8 mouse cellular contexts compared by ENCODE assay signal in genomic region chr11:74866640-74867039, GRCm38 (mm10). TPM values are rescaled to one million over a fixed set of nuclear protein-coding genes. Genes with fewer than 3 reads are reported as not detected.
DNase-seq lines count a peak whose midpoint lies in the region; ATAC-seq lines count a peak whose summit lies in the region.

No protein-coding gene starts in this region.

- no peak for DNase-seq in frontal cortex, postnatal 14 days (ENCODE audit: low spot score in 2 of 2)
- DNase-seq in MN1 (ENCODE audit: low spot score), result peak; percentile 44
- peak; percentile 95 to 96 for DNase-seq in cerebellum, postnatal 14 days
- peak; percentile 66 to 74 for DNase-seq in layer of hippocampus, postnatal 10 days (ENCODE audit: low spot score in 2 of 2)
- peak; percentile 78 to 81 for DNase-seq in urinary bladder, postnatal 4 days (ENCODE audit: low spot score in 2 of 2)
- DNase-seq in spleen, postnatal 4 days (ENCODE audit: low spot score in 2 of 2), result no peak
- DNase-seq in spleen, adult 12 weeks (ENCODE audit: low spot score), result no peak

- peak; percentile 49 for ATAC-seq in frontal cortex, adult (ENCODE audit: low TSS enrichment)

RNA-seq across cellular contexts. Expression of gene Sgsm2, which starts 30.2 kb away (rescaled TPM):
- total RNA-seq in layer of hippocampus, postnatal 10 days (2021), result 10 to 100 TPM; 69.9 to 76.1 TPM

RNA-seq across cellular contexts. Expression of gene Tsr1, which starts 31.2 kb away (rescaled TPM):
- total RNA-seq in layer of hippocampus, postnatal 10 days (2021), result 10 to 100 TPM; 40.1 to 43.2 TPM

RNA-seq across cellular contexts. Expression of gene Mnt, which starts 35.9 kb away (rescaled TPM):
- total RNA-seq in layer of hippocampus, postnatal 10 days (2021), result 10 to 100 TPM; 31.9 to 34.6 TPM

RNA-seq across cellular contexts. Expression of gene Smg6, which starts 59.0 kb away (rescaled TPM):
- 10 to 100 TPM; 24.0 to 27.0 TPM for total RNA-seq in layer of hippocampus, postnatal 10 days (2021)

RNA-seq across cellular contexts. Expression of gene Srr, which starts 59.1 kb away (rescaled TPM):
- total RNA-seq in layer of hippocampus, postnatal 10 days (2021), result 100 to 1,000 TPM in 1 of 2 experiments, 10 to 100 TPM in 1; 87.4 to 104 TPM

Comparison
In these comparisons a context has a peak if more than half of its experiments do, and no peak if none do; other contexts are left out.
1. DNase-seq: peak in MN1 (single experiment), cerebellum, postnatal 14 days (2 of 2), layer of hippocampus, postnatal 10 days (2 of 2) and urinary bladder, postnatal 4 days (2 of 2); none in frontal cortex, postnatal 14 days (0 of 2), spleen, postnatal 4 days (0 of 2) and spleen, adult 12 weeks (single experiment).